Mouse (Mus musculus) hindbrain, embryonic 13.5 days (tissue): ENCODE measurements around the gene Tmem131l. TPM values are rescaled to one million over a fixed set of nuclear protein-coding genes. Genes with fewer than 3 reads are reported as not detected.

Source experiments
- ATAC-seq: fragments of 200-750 bp; cut with Nextera tagmentation; 2 replicates; pipeline ENCODE4 v1.8.0; 2017; ENCODE audit warnings: moderate TSS enrichment; ENCODE audit not compliant: low FRiP score
- H3K27ac ChIP-seq: fragments of 300-500 bp; sonication (generic); 2 replicates; pipeline ENCODE4 v1.5.1; 2015; ENCODE audit warnings: inconsistent platforms, mild to moderate bottlenecking, moderate library complexity
- H3K27me3 ChIP-seq: fragments of 300-500 bp; sonication (generic); 2 replicates; pipeline ENCODE4 v1.6.1; 2015; ENCODE audit warnings: mild to moderate bottlenecking, inconsistent platforms
- H3K36me3 ChIP-seq: fragments of 300-500 bp; sonication (generic); 2 replicates; pipeline ENCODE4 v1.6.1; 2015; ENCODE audit warnings: mild to moderate bottlenecking, inconsistent platforms
- H3K4me1 ChIP-seq: fragments of 300-500 bp; sonication (generic); replicated peaks from 2 replicates; pipeline ENCODE4 v1.6.1; 2015; ENCODE audit warnings: inconsistent platforms
- H3K4me2 ChIP-seq: fragments of 300-500 bp; sonication (generic); 2 replicates; pipeline ENCODE4 v1.6.1; 2015; ENCODE audit warnings: inconsistent platforms, mild to moderate bottlenecking, moderate library complexity
- H3K4me3 ChIP-seq: fragments of 300-500 bp; sonication (generic); 2 replicates; pipeline ENCODE4 v1.5.1; 2015; ENCODE audit warnings: mild to moderate bottlenecking, inconsistent platforms
- H3K9ac ChIP-seq: fragments of 300-500 bp; sonication (generic); 2 replicates; pipeline ENCODE4 v1.6.1; 2015; ENCODE audit warnings: mild to moderate bottlenecking, inconsistent platforms
- H3K9me3 ChIP-seq: fragments of 300-500 bp; sonication (generic); 2 replicates; pipeline ENCODE4 v1.6.1; 2016; ENCODE audit warnings: inconsistent platforms
- WGBS: fragments of 180-500 bp; shearing (Covaris S2); methylation state at CpG from one replicate; pipeline ENCODE4 v1.1.7; 2015; 5-methylcytosine and 5-hydroxymethylcytosine counted together
- polyA plus RNA-seq: library from polyadenylated mRNA; unstranded; fragments of >200 nt; fragmentation: Nextera tagmentation; extraction: Ambion mirVana; gene quantifications from 2 replicates; pipeline ENCODE4 v1.2.1, GENCODE M21; 2015

Gene Tmem131l
- 66.6 and 75.8 TPM in 2 replicates for polyA plus RNA-seq

DNA sequence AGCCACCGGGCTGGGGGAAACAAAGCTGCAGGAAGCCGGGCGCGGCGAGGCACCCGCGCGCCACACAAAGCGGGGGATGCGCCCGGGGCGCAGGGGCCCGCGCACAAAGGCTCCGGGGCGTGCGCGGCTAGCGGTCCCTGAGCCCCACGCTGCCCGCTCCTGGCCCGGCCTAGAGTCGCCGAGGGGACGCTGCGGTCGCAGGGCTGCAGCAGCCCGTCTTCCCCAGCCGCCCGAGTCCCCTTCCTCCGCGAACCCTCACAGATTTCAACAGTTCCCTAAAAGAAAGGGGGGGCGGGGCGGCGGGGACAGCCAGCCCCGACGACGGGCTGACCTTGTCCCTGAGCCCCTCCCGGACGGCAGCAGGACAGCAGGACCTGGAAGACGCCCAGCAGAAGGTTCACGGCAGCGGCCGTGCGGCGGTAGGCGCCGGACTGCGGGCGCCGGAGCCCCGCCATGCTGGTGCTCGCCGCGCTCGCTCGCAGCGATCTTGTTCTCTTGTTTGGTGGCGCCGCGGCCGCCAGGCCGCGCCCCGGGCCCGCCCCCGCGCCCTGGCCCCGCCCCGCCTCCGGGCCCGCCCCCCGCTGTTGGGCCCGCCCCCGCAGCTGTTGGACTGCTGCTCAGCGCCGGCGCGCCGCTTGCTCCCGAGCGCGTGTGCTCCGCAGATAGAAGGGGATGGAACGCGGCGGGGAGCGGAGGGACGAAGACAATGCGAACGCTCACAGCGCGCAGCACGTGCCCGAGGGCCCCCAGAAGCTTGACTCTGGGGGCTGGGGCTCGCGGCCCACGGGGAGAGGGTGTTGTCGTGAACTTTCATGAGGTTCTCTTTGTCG, at the start of gene Tmem131l:
TSS of gene Tmem131l (minus strand) at position 530 of the 830 bp plus-strand sequence.
- H3K27ac ChIP-seq, result peak within 1 kb of the TSS; percentile 96
- H3K27me3 ChIP-seq, result no peaks in the 10 kb centered on the region
- WGBS, result 1% methylated on average over 93 of the region's 100 CpGs
- H3K36me3 ChIP-seq, result no peaks in the 10 kb centered on the region
- peak within 1 kb of the TSS; percentile 98 for H3K9ac ChIP-seq
- peak; percentile 94 for ATAC-seq
- H3K9me3 ChIP-seq, result no peaks in the 10 kb centered on the region
- peak within 1 kb of the TSS; percentile 86 for H3K4me2 ChIP-seq
- H3K4me3 ChIP-seq, result peak within 1 kb of the TSS; percentile 97
- peaks cover 41% of the 10 kb centered on the region for H3K4me1 ChIP-seq

DNA sequence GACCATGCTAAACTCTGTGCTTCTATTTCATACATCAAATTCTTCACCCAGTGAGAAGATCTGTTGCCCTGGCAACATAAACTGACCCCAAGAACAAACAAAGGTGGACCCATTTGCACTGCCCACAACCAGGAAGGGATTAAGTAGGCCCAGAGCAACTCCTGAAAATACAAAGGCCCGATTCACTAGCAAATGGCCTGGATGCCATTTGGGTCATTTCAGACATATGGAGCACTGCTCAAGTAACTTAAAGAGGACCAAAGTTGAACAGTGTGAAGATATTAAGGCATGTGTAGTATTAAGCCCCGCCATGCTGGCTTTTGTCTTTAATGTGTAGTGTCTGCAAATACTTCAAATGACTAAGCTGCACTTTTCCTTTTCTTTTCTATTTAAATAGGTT, 46.9 kb upstream of the Tmem131l start:
- Histone ChIP-seq H3K9ac (no peak overlapping the region), H3K27ac (no peak overlapping the region), H3K4me2 (no peak overlapping the region), H3K27me3 (no peaks in the 10 kb centered on the region), H3K4me1 (no peaks in the 10 kb centered on the region), H3K4me3 (no peak overlapping the region), H3K36me3 (no peaks in the 10 kb centered on the region), H3K9me3 (peaks cover 5% of the 10 kb centered on the region; the same call in 1 of the 2 replicates)
- no peak for ATAC-seq
- WGBS, result 74% methylated on average over 2 of the region's 2 CpGs

DNA sequence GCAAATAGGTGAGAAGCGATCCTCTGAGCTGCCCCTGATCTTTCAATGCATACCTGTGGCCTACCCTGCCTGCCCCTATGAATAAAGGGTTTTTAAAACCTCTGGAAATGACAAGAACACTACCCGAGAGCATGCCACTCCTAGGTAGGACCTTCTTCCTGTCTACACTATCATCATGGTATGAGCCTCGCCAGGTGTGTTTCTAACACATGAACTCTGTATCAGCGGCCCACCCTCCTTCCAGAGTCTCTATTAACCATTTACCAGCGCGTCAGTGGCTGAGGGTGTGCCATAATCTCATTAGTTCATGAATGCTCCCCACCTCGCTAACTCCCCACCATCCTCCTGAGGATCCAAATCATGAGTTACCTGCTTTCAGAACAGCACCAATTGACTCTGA, 46.4 kb upstream of the Tmem131l start:
- Histone ChIP-seq H3K27me3 (no peaks in the 10 kb centered on the region), H3K9me3 (peaks cover 6% of the 10 kb centered on the region; the same call in 1 of the 2 replicates), H3K4me3 (no peak overlapping the region), H3K4me2 (no peak overlapping the region), H3K9ac (no peak overlapping the region), H3K36me3 (no peaks in the 10 kb centered on the region), H3K27ac (no peak overlapping the region), H3K4me1 (no peaks in the 10 kb centered on the region)
- 92% methylated on average over 7 of the region's 7 CpGs for WGBS
- no peak for ATAC-seq

DNA sequence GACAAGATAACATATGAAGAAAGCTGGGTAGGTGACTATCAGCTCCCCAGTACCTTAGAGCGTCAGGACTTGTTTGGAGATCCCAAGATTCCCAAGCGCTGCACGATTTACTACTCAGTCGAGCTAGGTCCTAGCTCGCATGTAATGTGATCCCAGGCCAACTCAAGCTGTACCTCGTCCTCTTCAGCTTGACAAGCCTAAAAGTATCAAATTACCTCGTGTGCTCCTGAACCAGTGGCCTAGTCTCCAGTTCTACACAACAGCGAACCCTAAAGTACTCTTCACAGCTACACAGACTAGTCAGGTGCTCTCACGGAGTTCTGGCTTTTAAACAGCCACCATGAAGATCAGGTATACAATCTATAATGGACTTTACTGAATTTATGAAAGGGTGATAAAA, 45.5 kb upstream of the Tmem131l start:
- no peak overlapping the region for H3K9ac ChIP-seq
- H3K4me3 ChIP-seq, result no peak overlapping the region
- ATAC-seq, result no peak
- H3K9me3 ChIP-seq, result peaks cover 6% of the 10 kb centered on the region; the same call in 1 of the 2 replicates
- WGBS, result 63% methylated on average over 9 of the region's 9 CpGs
- no peak overlapping the region for H3K27ac ChIP-seq
- no peaks in the 10 kb centered on the region for H3K27me3 ChIP-seq
- no peaks in the 10 kb centered on the region for H3K4me1 ChIP-seq
- H3K4me2 ChIP-seq, result no peak overlapping the region
- no peaks in the 10 kb centered on the region for H3K36me3 ChIP-seq

DNA sequence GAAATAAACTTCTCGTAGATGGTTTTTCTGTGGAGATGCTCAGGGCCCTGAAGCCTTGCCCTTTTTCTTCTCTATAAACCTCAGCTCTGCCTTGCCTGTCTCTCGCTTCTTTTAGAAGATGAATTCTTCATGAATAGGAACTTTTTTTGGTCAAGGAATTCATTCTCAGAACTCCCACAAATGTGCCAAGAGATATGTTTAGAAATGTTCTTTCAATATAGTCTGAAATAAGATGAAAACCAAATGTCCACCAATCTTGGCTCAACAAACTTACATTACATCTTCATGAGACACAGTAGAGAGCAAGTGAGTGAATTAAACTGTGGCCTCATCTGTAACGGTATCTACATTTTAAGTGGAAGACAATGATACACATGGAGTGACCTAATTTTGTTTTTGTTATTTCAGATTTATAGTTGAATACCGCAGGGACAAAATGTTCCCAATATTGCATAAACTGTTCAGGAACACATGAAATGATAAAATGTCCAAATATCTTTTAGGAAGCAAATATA, 41.3 kb upstream of the Tmem131l start:
- no peak overlapping the region for H3K27ac ChIP-seq
- H3K4me1 ChIP-seq, result no peaks in the 10 kb centered on the region; the same call in 1 of the 2 replicates
- H3K36me3 ChIP-seq, result no peaks in the 10 kb centered on the region
- no peak overlapping the region for H3K4me2 ChIP-seq
- no peaks in the 10 kb centered on the region for H3K27me3 ChIP-seq
- peaks cover 6% of the 10 kb centered on the region; the same call in 1 of the 2 replicates for H3K9me3 ChIP-seq
- H3K9ac ChIP-seq, result no peak overlapping the region
- ATAC-seq, result no peak
- WGBS, result 94% methylated on average over 4 of the region's 4 CpGs
- H3K4me3 ChIP-seq, result no peak overlapping the region

DNA sequence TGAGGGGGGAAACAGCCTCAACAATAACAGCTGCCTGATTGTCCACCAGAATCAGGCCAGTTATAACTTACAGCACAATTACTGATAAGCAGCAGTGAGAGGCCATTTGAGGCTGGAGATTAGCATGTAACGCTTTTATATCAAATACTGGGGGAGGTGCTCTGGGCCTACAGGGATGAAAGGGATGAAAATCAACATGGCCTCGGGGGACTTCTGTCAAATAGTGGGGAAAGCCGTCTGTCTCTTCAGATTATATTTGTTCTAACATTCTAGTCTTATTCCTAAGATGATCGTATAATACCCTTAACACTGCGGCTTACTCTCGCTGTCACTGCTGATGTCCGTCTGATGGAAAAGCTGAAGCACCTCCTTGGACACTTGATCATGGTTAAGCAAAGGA, 40.1 kb upstream of the Tmem131l start:
- Histone ChIP-seq H3K27me3 (no peaks in the 10 kb centered on the region), H3K4me1 (no peaks in the 10 kb centered on the region; the same call in 1 of the 2 replicates), H3K4me3 (no peak overlapping the region), H3K9ac (no peak overlapping the region), H3K9me3 (peaks cover 6% of the 10 kb centered on the region; the same call in 1 of the 2 replicates), H3K4me2 (no peak overlapping the region), H3K36me3 (no peaks in the 10 kb centered on the region), H3K27ac (no peak overlapping the region)
- WGBS, result 64% methylated on average over 7 of the region's 7 CpGs
- ATAC-seq, result no peak

DNA sequence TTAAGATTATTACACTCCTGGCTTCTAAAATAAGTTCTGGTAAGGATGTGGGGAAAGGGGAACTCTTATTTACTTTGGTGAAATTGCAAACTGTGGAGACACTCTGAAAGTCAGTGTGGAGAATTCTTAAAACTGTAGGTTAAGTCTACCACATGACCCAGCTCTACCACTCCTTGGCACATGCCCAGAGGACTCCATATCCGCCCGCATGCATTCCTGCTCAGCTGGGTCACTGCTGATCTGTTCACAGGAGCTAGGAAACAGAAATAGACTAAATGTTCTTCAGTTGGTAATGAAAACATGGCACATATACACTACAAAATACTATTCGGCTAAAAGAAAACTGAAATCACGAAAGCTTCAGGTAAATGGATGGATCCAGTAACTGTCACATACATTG, 37.5 kb upstream of the Tmem131l start:
- Histone ChIP-seq H3K4me1 (no peaks in the 10 kb centered on the region; the same call in 1 of the 2 replicates), H3K9ac (no peak overlapping the region), H3K27me3 (no peaks in the 10 kb centered on the region), H3K36me3 (no peaks in the 10 kb centered on the region), H3K4me2 (no peak overlapping the region), H3K9me3 (peaks cover 6% of the 10 kb centered on the region; the same call in 1 of the 2 replicates), H3K4me3 (no peak overlapping the region), H3K27ac (no peak overlapping the region)
- ATAC-seq, result no peak
- 90% methylated on average over 4 of the region's 4 CpGs for WGBS

DNA sequence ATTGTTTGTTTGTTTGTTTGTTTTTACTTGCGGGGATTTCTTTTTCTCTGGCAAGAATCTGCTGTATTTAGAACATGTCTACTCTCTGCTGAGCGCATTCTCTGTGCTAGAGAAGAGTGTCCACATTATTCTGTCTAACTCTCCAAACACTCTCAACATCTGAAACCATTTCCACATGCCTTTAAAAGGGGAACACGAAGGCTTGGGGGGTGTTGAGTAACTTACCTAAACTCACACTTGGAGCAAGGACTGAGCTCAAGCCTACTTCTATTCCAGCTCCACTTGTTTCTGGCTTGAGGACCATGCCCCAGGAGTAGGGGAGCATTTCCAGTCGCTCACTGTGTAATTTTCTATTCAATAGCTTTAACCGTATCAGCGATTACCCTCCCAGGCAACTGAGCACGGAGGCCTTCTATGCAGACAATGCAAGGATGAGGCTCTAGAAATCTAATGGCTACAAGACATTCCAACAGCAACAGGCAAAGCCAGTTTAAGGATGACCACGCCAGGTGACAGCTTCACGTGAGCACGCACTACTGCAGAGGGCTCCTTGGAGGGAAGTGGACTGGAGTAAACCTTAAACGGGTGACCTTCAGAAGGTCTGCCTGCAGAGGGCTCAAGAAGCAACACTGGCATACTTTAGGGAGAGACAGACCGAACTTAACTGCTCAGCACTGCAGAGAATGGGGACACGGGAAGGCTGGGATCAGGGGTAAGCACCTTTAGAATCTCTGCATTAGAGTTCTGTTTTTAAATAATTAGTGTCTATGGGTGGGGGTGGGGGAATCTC, 36.8 kb upstream of the Tmem131l start:
- no peak overlapping the region for H3K27ac ChIP-seq
- 68% methylated on average over 13 of the region's 13 CpGs for WGBS
- no peak overlapping the region for H3K4me2 ChIP-seq
- no peaks in the 10 kb centered on the region for H3K36me3 ChIP-seq
- ATAC-seq, result no peak
- no peak overlapping the region for H3K9ac ChIP-seq
- no peaks in the 10 kb centered on the region; the same call in 1 of the 2 replicates for H3K4me1 ChIP-seq
- H3K27me3 ChIP-seq, result no peaks in the 10 kb centered on the region
- no peak overlapping the region for H3K4me3 ChIP-seq
- no peaks in the 10 kb centered on the region for H3K9me3 ChIP-seq

DNA sequence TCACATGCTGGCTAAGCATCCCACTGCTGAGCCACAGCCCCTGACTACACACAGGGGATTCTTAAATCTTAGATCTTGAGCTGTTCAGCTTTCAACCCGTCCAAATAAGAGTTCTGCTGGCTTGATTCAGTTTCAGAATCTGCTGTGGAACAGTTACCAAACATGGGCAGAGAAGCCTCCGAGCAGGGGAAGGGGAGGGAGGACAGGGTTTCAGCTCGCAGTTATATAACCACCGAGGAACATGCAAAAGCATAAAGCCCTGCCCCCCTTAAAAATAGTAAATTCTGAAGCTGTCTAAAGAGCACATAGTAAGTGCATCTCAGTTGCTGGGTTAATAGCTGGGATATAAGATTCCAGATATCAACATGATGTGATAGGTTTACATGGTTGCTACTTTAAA, 35.5 kb upstream of the Tmem131l start:
- H3K36me3 ChIP-seq, result no peaks in the 10 kb centered on the region
- H3K27ac ChIP-seq, result no peak overlapping the region
- no peaks in the 10 kb centered on the region for H3K27me3 ChIP-seq
- ATAC-seq, result no peak
- H3K9ac ChIP-seq, result no peak overlapping the region
- H3K4me1 ChIP-seq, result no peaks in the 10 kb centered on the region; the same call in 1 of the 2 replicates
- 84% methylated on average over 4 of the region's 4 CpGs for WGBS
- no peak overlapping the region for H3K4me2 ChIP-seq
- no peak overlapping the region for H3K4me3 ChIP-seq
- no peaks in the 10 kb centered on the region for H3K9me3 ChIP-seq

DNA sequence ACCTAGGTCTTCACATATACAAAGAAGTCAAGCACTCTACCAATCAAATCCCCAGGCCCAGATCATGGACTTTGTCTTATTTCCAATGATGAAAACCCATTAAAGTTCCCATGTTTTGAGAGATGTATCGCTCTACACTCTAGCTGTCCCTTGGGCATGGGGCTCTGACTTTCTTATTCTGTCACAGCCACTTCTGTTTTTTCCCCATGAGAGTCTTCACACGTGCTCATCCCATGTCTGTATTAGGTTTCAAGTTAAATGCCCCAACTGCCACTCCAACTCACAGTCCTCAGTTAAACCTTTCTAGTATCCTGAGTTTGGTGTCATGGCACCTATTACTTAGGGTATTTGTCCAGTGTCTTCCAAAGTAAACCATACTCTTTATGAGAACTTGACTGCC, 34.8 kb upstream of the Tmem131l start:
- no peak for ATAC-seq
- H3K9ac ChIP-seq, result no peak overlapping the region
- WGBS, result 86% methylated on average over 2 of the region's 2 CpGs

DNA sequence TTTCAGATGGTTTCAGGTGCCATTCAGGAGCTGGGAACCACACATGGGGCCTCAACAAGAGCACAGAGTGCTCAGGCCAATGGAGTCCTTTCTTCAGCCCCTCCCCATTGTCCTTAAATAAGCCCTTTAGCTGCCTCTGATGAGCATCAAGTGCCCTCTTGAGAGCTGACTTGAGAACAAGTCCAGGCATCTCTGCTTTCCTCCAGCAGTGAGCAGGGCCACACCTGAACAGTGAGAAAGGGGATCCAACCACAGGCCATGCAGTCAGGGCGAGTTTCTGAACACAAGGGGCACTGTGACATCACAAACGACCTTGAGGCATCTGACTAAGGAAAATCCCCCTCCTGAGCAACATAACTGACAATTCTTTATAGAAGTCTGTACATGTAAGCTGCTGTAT, 31.7 kb upstream of the Tmem131l start:
- H3K27me3 ChIP-seq, result no peaks in the 10 kb centered on the region
- ATAC-seq, result no peak
- WGBS, result 12% methylated on average over 2 of the region's 2 CpGs
- H3K9ac ChIP-seq, result no peak overlapping the region
- no peaks in the 10 kb centered on the region for H3K36me3 ChIP-seq
- H3K27ac ChIP-seq, result no peak overlapping the region
- no peaks in the 10 kb centered on the region for H3K9me3 ChIP-seq
- no peak overlapping the region for H3K4me2 ChIP-seq
- no peaks in the 10 kb centered on the region for H3K4me1 ChIP-seq
- no peak overlapping the region for H3K4me3 ChIP-seq

More for the DNA sequence above, 34.8 kb upstream of the Tmem131l start:
- Histone ChIP-seq H3K36me3 (no peaks in the 10 kb centered on the region), H3K27ac (no peak overlapping the region), H3K9me3 (no peaks in the 10 kb centered on the region), H3K4me2 (no peak overlapping the region), H3K4me1 (no peaks in the 10 kb centered on the region; the same call in 1 of the 2 replicates), H3K27me3 (no peaks in the 10 kb centered on the region), H3K4me3 (no peak overlapping the region)

DNA sequence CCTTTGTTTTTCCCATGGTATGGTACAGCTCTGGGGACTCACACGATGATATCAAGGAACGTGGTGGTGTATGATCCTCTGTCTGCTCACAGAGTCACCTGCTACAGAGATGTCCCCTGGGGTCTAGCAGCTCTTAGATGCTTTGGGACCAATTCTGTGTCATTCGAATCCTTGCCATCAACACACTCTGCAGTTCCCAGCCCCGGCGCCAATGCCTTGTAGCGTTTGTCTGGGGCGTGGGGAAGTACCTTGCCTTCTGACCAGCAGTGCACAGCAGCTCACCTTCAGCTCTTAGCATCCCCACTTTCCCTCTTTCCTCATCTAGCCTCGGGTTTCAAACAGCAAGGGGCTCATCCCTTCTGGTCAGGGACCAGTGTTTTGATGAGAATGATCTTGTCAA, 30.8 kb upstream of the Tmem131l start:
- no peak for ATAC-seq
- no peaks in the 10 kb centered on the region for H3K9me3 ChIP-seq
- H3K9ac ChIP-seq, result no peak overlapping the region
- no peaks in the 10 kb centered on the region for H3K4me1 ChIP-seq
- H3K27me3 ChIP-seq, result no peaks in the 10 kb centered on the region
- WGBS, result 88% methylated on average over 8 of the region's 8 CpGs
- H3K4me3 ChIP-seq, result no peak overlapping the region
- no peak overlapping the region for H3K4me2 ChIP-seq
- H3K27ac ChIP-seq, result no peak overlapping the region
- no peaks in the 10 kb centered on the region for H3K36me3 ChIP-seq
